Mouse (Mus musculus) kidney, adult 2 months (tissue): ENCODE measurements around the gene Hacd3. TPM values are rescaled to one million over a fixed set of nuclear protein-coding genes. Genes with fewer than 3 reads are reported as not detected.

Source experiments
- DNase-seq: peaks from one replicate; pipeline ENCODE4 v3.0.0; 2021
- H3K27ac ChIP-seq: fragments of 200-500 bp; 2 replicates; pipeline ENCODE4 v1.5.1; 2012; ENCODE audit warnings: low read depth, low read length, control low read depth, inconsistent platforms; ENCODE audit not compliant: insufficient read depth
- H3K27me3 ChIP-seq: fragments of 200-500 bp; replicated peaks from 2 replicates; pipeline ENCODE4 v1.6.1; 2012; ENCODE audit warnings: mild to moderate bottlenecking, moderate library complexity, low read length, inconsistent platforms; ENCODE audit not compliant: control insufficient read depth, insufficient read depth
- H3K36me3 ChIP-seq: fragments of 200-500 bp; 2 replicates; pipeline ENCODE4 v1.6.1; 2012; ENCODE audit warnings: mild to moderate bottlenecking, moderate library complexity, low read length, inconsistent platforms; ENCODE audit not compliant: control insufficient read depth, insufficient read depth
- H3K4me1 ChIP-seq: fragments of 200-500 bp; 2 replicates; pipeline ENCODE4 v1.6.1; 2011; ENCODE audit warnings: low read length; ENCODE audit not compliant: control insufficient read depth, insufficient read depth
- H3K4me3 ChIP-seq: fragments of 200-500 bp; 2 replicates; pipeline ENCODE4 v1.5.1; 2011; ENCODE audit warnings: mild to moderate bottlenecking, low read depth, low read length, control low read depth; ENCODE audit not compliant: insufficient read depth
- CTCF ChIP-seq: fragments of 200-500 bp; conservative IDR thresholded peaks from 2 replicates; pipeline ENCODE4 v1.5.1; 2011; ENCODE audit warnings: low read depth, mild to moderate bottlenecking, control low read depth, low read length, moderate library complexity, mixed read lengths; ENCODE audit not compliant: insufficient read depth, insufficient read length
- POLR2A ChIP-seq: fragments of 200-500 bp; IDR thresholded peaks from one replicate; pipeline ENCODE4 v1.6.1; 2011; ENCODE audit warnings: low read depth, low read length, control low read depth
- WGBS: fragments of 180-500 bp; shearing (Covaris S2); methylation state at CpG from one replicate; pipeline ENCODE4 v1.1.7; 2018; 5-methylcytosine and 5-hydroxymethylcytosine counted together
- polyA plus RNA-seq: library from polyadenylated mRNA; depleted of rRNA; stranded (reverse); fragments of >200 nt; gene quantifications from 2 replicates; pipeline ENCODE4 v1.2.3, GENCODE M21; 2012

Gene Hacd3
- polyA plus RNA-seq, 1 experiment: 37.5 TPM

- no peaks in the 10 kb centered on the region for H3K36me3 ChIP-seq
- no peak overlapping the region for H3K4me3 ChIP-seq
- no peak for DNase-seq
- H3K27ac ChIP-seq: no peak overlapping the region
- TF ChIP-seq CTCF (no peak), POLR2A (no peak)
- peaks cover 19% of the 10 kb centered on the region; the same call in 1 of the 2 replicates for H3K4me1 ChIP-seq
- no peaks in the 10 kb centered on the region for H3K27me3 ChIP-seq
- 75% methylated on average over 16 of the region's 16 CpGs for WGBS
These were observed 4.3 kb downstream of the Hacd3 start for GRCm38 (mm10) chr9:65016978-65017827.

DNA sequence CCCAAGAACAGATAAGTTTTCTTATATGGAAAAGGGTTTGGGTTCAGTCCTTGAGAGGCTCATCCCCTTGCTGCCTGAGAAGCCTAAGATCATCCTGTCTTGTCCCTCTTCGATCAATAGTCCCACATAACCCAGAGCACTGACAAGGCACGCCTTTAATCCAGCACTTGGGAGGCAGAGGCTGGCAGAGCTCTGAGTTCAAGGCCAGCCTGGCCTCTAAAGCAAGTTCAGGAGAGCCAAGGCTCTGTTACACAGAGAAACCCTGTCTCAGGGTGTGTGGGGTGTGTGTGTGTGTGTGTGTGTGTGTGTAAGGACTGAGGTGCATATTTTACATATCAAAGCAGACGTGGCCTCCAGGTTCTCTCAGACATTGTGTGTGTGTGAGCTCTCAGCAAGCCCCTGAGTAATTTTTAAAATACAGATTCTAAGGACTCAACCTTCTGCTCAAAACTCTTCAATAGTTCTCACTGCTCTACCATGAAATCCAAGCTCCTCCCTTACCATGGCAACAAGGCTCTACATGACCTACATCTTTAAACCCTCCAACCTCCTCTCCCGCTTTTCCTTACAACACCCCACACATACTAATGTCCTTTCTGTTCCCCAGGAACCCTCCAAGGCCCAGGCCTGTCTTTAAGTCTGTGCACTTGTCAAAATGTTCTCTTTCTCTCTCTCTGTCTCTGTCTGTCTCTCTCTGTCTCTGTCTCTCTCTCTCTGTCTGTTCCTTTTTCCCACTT is 5.1 kb downstream of the Hacd3 start:
- WGBS: 75% methylated on average over 4 of the region's 4 CpGs
- no peak overlapping the region for H3K27ac ChIP-seq
- TF ChIP-seq CTCF: no peak
- TF ChIP-seq POLR2A: no peak

GRCm38 (mm10) chr9:65015461-65016222 is 5.9 kb downstream of the Hacd3 start:
- no peak for DNase-seq
- no peaks in the 10 kb centered on the region for H3K36me3 ChIP-seq
- WGBS: 30% methylated on average over 7 of the region's 7 CpGs
- no peaks in the 10 kb centered on the region for H3K27me3 ChIP-seq
- H3K27ac ChIP-seq: no peak overlapping the region
- H3K4me3 ChIP-seq: no peak overlapping the region
- TF ChIP-seq CTCF (no peak), POLR2A (no peak)
- H3K4me1 ChIP-seq: peaks cover 13% of the 10 kb centered on the region; the same call in 1 of the 2 replicates

More for the DNA sequence above, 5.1 kb downstream of the Hacd3 start:
- DNase-seq: no peak
- peaks cover 13% of the 10 kb centered on the region; the same call in 1 of the 2 replicates for H3K4me1 ChIP-seq
- H3K36me3 ChIP-seq: no peaks in the 10 kb centered on the region
- H3K27me3 ChIP-seq: no peaks in the 10 kb centered on the region
- no peak overlapping the region for H3K4me3 ChIP-seq

DNA sequence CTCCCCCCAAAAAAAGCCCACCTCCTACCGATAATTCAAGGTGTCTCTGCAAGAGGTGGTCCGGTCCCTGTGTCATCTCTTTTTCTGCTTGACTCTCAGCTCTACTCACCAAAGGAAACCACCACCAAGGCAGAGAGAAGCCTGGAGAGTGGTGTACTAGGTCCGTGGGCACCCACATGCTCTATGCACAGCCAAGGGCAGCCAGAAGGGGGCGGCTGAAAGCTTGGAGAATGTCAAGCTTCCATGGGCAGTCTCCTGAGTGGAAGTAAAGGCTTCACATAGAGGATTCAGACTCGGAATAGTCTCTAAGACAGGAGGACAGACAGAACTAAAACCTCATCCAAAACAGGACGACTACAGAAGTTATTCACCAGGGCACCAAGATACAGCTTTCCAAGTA is 10.2 kb downstream of the Hacd3 start:
- DNase-seq: peak; percentile 27
- WGBS: 61% methylated on average over 6 of the region's 6 CpGs
- TF ChIP-seq POLR2A: no peak
- peak; percentile 47 for TF ChIP-seq CTCF

GRCm38 (mm10) chr9:65010632-65011031 is 10.9 kb downstream of the Hacd3 start:
- Histone ChIP-seq H3K27me3 (no peaks in the 10 kb centered on the region), H3K4me1 (peaks cover 5% of the 10 kb centered on the region; the same call in 1 of the 2 replicates), H3K4me3 (no peak overlapping the region), H3K27ac (no peak overlapping the region), H3K36me3 (peaks cover 2% of the 10 kb centered on the region)
- WGBS: 59% methylated on average over 8 of the region's 8 CpGs
- DNase-seq: no peak
- TF ChIP-seq CTCF (no peak), POLR2A (no peak)

More for the DNA sequence above, 10.2 kb downstream of the Hacd3 start:
- no peaks in the 10 kb centered on the region for H3K27me3 ChIP-seq
- H3K4me3 ChIP-seq: no peak overlapping the region
- H3K27ac ChIP-seq: no peak overlapping the region
- H3K4me1 ChIP-seq: peaks cover 7% of the 10 kb centered on the region; the same call in 1 of the 2 replicates
- peaks cover under 1% of the 10 kb centered on the region for H3K36me3 ChIP-seq

DNA sequence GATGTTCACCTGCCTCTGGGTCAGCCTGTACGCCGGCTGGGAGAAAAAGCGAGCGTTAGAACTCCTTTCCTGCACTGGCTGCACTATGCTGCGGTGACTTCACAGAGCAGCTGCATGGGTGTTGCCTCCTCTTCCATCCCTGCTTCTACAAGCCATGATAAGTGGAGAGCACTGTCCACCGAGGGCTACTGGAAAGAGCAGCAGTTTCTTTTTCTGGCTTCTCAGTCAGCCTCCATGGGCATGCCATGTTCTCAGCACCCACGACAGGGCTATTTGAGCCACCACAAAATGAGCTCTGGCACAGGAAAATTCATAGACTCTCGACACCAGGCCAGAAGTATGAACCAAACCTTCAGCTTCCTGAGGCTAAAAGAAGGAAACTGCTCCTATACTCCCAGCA is 15.8 kb downstream of the Hacd3 start:
- Histone ChIP-seq H3K27ac (no peak overlapping the region), H3K4me3 (no peak overlapping the region), H3K36me3 (peaks cover 2% of the 10 kb centered on the region), H3K27me3 (no peaks in the 10 kb centered on the region), H3K4me1 (no peaks in the 10 kb centered on the region)
- DNase-seq: no peak
- 96% methylated on average over 8 of the region's 8 CpGs for WGBS
- no peak for TF ChIP-seq CTCF
- no peak for TF ChIP-seq POLR2A
